Mouse (Mus musculus): Measurements from ENCODE around the gene Prss57. TPM values are rescaled to one million over a fixed set of nuclear protein-coding genes. Genes with fewer than 3 reads are reported as not detected.

The Prss57 gene
- total and polyA plus RNA-seq, 3 experiments = 0.50 to 0.70 TPM; not detected in 1

- TF ChIP-seq USF2 (IDR thresholded peaks at IDR 0.05; ENCODE audit: borderline replicate concordance in 1 of 2, insufficient read depth in 1 of 2, low read depth in 1 of 2, low read length in 2 of 2) (no peak), MYB (IDR thresholded peaks at IDR 0.05; ENCODE audit: low read depth, low read length) (no peak), EP300 (IDR thresholded peaks at IDR 0.05; ENCODE audit: low read depth in 1 of 2, low read length in 2 of 2) (no peak), SIN3A (IDR thresholded peaks at IDR 0.05; ENCODE audit: low read length) (peak; percentile 65), MAFK (IDR thresholded peaks at IDR 0.05; ENCODE audit: borderline replicate concordance, low read depth, low read length) (no peak), POLR2AphosphoS5 (IDR thresholded peaks at IDR 0.05; ENCODE audit: borderline replicate concordance, low read depth, low read length) (no peak), ZKSCAN1 (IDR thresholded peaks at IDR 0.05; ENCODE audit: low read depth, low read length) (no peak), SMC3 (IDR thresholded peaks at IDR 0.05; ENCODE audit: low read depth, low read length) (peak; percentile 96), BHLHE40 (IDR thresholded peaks at IDR 0.05; ENCODE audit: borderline replicate concordance, low read depth, low read length) (0 out of 2 replicates have a peak, but pooled peaks have one; percentile 23), E2F4 (IDR thresholded peaks at IDR 0.05; ENCODE audit: borderline replicate concordance, low read depth, low read length) (no peak), MAZ (IDR thresholded peaks at IDR 0.05; ENCODE audit: low read depth, low read length) (peak; percentile 44; the same call in 1 of the 2 replicates), USF1 (IDR thresholded peaks at IDR 0.05; ENCODE audit: low read depth, low read length) (no peak), MAX (IDR thresholded peaks at IDR 0.05; ENCODE audit: low read length) (no peak), MXI1 (IDR thresholded peaks at IDR 0.05; ENCODE audit: low read depth, low read length) (no peak), NELFE (IDR thresholded peaks at IDR 0.05; ENCODE audit: low read depth, low read length) (no peak), TAL1 (IDR thresholded peaks at IDR 0.05; ENCODE audit: low read length) (no peak), NRF1 (IDR thresholded peaks at IDR 0.05; ENCODE audit: insufficient read depth, low read depth, low read length, poor library complexity, severe bottlenecking) (no peak), POLR2AphosphoS2 (IDR thresholded peaks at IDR 0.05; ENCODE audit: low read length) (no peak)
Observed at GRCm38 (mm10) chr10:79811736-79812637, 21.2 kb upstream of the Prss57 start (continued).

- Histone ChIP-seq H3K4me1 (ENCODE audit: control insufficient read depth in 1 of 2, insufficient read depth in 2 of 2, low read length in 2 of 2) (no peaks in the 10 kb centered on the region), H3K9ac (ENCODE audit: control insufficient read depth, low read depth, low read length, poor library complexity, severe bottlenecking) (no peak overlapping the region), H3K27ac (ENCODE audit: control insufficient read depth, low read depth, low read length) (no peak overlapping the region), H3K36me3 (ENCODE audit: control insufficient read depth in 1 of 2, insufficient read depth in 2 of 2, low read length in 2 of 2) (no peaks in the 10 kb centered on the region), H3K9me3 (replicated peaks; ENCODE audit: insufficient read depth, low read length) (no peaks in the 10 kb centered on the region), H3K79me2 (ENCODE audit: control insufficient read depth, insufficient read depth, low read length, poor library complexity) (no peaks in the 10 kb centered on the region), H3K27me3 (ENCODE audit: control insufficient read depth in 1 of 2, insufficient read depth in 2 of 2, low read length in 2 of 2) (no peaks in the 10 kb centered on the region), H3K4me3 (ENCODE audit: control insufficient read depth in 1 of 2, insufficient read depth in 1 of 2, low read depth in 2 of 2, low read length in 2 of 2) (no peak overlapping the region)
- no peak for TF ChIP-seq CHD1 (IDR thresholded peaks at IDR 0.05; ENCODE audit: low read depth, low read length)
- TF ChIP-seq MAFK (IDR thresholded peaks at IDR 0.05; ENCODE audit: borderline replicate concordance, low read depth, low read length) = no peak
- no peak for TF ChIP-seq NELFE (IDR thresholded peaks at IDR 0.05; ENCODE audit: low read depth, low read length)
- no peak for TF ChIP-seq SMC3 (IDR thresholded peaks at IDR 0.05; ENCODE audit: low read depth, low read length)
- no peak for TF ChIP-seq SIN3A (IDR thresholded peaks at IDR 0.05; ENCODE audit: low read length)
- no peak for TF ChIP-seq CHD2 (IDR thresholded peaks at IDR 0.05; ENCODE audit: low read length)
- TF ChIP-seq MYB (IDR thresholded peaks at IDR 0.05; ENCODE audit: low read depth, low read length) = no peak
- no peak for TF ChIP-seq ETS1 (IDR thresholded peaks at IDR 0.05; ENCODE audit: low read depth, low read length)
- no peak for TF ChIP-seq ELF1 (IDR thresholded peaks at IDR 0.05; ENCODE audit: low read depth, low read length)
- no peak for TF ChIP-seq GABPA (IDR thresholded peaks at IDR 0.05; ENCODE audit: low read depth, low read length)
- no peak for TF ChIP-seq ZKSCAN1 (IDR thresholded peaks at IDR 0.05; ENCODE audit: low read depth, low read length)
- no peak for TF ChIP-seq UBTF (IDR thresholded peaks at IDR 0.05; ENCODE audit: borderline replicate concordance, insufficient read depth, low read depth, low read length)
- no peak for TF ChIP-seq TAL1 (IDR thresholded peaks at IDR 0.05; ENCODE audit: low read length)
- no peak for TF ChIP-seq ZMIZ1 (IDR thresholded peaks at IDR 0.05; ENCODE audit: low read depth, low read length)
- no peak for TF ChIP-seq ZNF384 (IDR thresholded peaks at IDR 0.05; ENCODE audit: low read depth, low read length)
- no peak for TF ChIP-seq TBP (IDR thresholded peaks at IDR 0.05; ENCODE audit: low read depth, low read length)
- no peak for TF ChIP-seq EP300 (IDR thresholded peaks at IDR 0.05; ENCODE audit: low read depth in 1 of 2, low read length in 2 of 2)
- DNase-seq (ENCODE audit: low read depth, low spot score) = no peak
Observed at GRCm38 (mm10) chr10:79808728-79809127, 18.0 kb upstream of the Prss57 start.

Data from MEL (cell line).